In genomic region chr8:85027922-85028321, GRCm38 (mm10) we compare ENCODE assay signal across 9 mouse cellular contexts. TPM values are rescaled to one million over a fixed set of nuclear protein-coding genes. Genes with fewer than 3 reads are reported as not detected.
A peak's percentile ranks its signal among the peaks of the same experiment; 100 is the strongest.
DNase-seq lines count a peak whose midpoint lies in the region; ATAC-seq and TF ChIP-seq lines count a peak whose summit lies in the region.
"Had no signal": no experiment of that assay in that cellular context is flagged by ENCODE, and none has a peak within 500 bp of the region (broad histone marks: within the 10 kb centered on the region; RNA-seq: fewer than 3 reads in every experiment).

No protein-coding gene starts in this region.

- no peaks in the 10 kb centered on the region for H3K27me3 ChIP-seq in heart, embryonic 15.5 days
- no peaks in the 10 kb centered on the region for H3K27me3 ChIP-seq in forebrain, embryonic 15.5 days

- no peak overlapping the region for H3K27ac ChIP-seq in heart, embryonic 15.5 days
- no peak overlapping the region for H3K27ac ChIP-seq in ES-E14 (ENCODE audit: insufficient read depth, low read depth, low read length, poor library complexity, severe bottlenecking)
- peak overlapping the region; percentile 84; the same call in 1 of the 2 replicates for H3K27ac ChIP-seq in forebrain, embryonic 15.5 days (replicated peaks)
- no peak overlapping the region for H3K27ac ChIP-seq in macrophage

- H3K9me3 ChIP-seq in heart, embryonic 15.5 days (replicated peaks) = no peaks in the 10 kb centered on the region
- no peaks in the 10 kb centered on the region for H3K9me3 ChIP-seq in ES-E14 (ENCODE audit: control insufficient read depth, insufficient read depth, low read depth, low read length)
- H3K9me3 ChIP-seq in forebrain, embryonic 15.5 days = no peaks in the 10 kb centered on the region

- ATAC-seq in heart, embryonic 15.5 days (replicated peaks; ENCODE audit: insufficient number of reproducible peaks, insufficient read depth, low FRiP score, low read depth) = no peak
- no peak for ATAC-seq in forebrain, embryonic 15.5 days (replicated peaks)
- ATAC-seq in monocyte, adult 5-6 weeks (replicated peaks; ENCODE audit: insufficient number of reproducible peaks, low FRiP score, low TSS enrichment, poor library complexity, severe bottlenecking) = no peak

- in situ Hi-C loops in ES-E14 (cut with MboI; ENCODE audit: low sequenced_read_pairs in 2 of 2, unreplicated experiment in 2 of 2) = no loop called here

- WGBS in heart, embryonic 15.5 days = 20% methylated on average over 2 of the region's 2 CpGs
- WGBS in forebrain, embryonic 15.5 days = 24% methylated on average over 2 of the region's 2 CpGs
- 31% methylated on average over 2 of the region's 2 CpGs for WGBS in macrophage (ENCODE audit: missing documents)

- peaks cover 41% of the 10 kb centered on the region for H3K4me1 ChIP-seq in heart, embryonic 15.5 days (replicated peaks)
- peaks cover 3 to 13% of the 10 kb centered on the region in 2 experiments for H3K4me1 ChIP-seq in ES-E14 (ENCODE audit: control insufficient read depth in 2 of 2, insufficient read depth in 2 of 2, low read length in 2 of 2, poor library complexity in 1 of 2)
- peaks cover 44% of the 10 kb centered on the region for H3K4me1 ChIP-seq in forebrain, embryonic 15.5 days

- peak overlapping the region; percentile 87 for H3K4me2 ChIP-seq in heart, embryonic 15.5 days
- peak overlapping the region; percentile 71 for H3K4me2 ChIP-seq in forebrain, embryonic 15.5 days (replicated peaks)

- H3K4me3 ChIP-seq in heart, embryonic 15.5 days = peak overlapping the region; percentile 77
- peak overlapping the region; percentile 88 to 97 for H3K4me3 ChIP-seq in ES-E14 (ENCODE audit: insufficient read depth in 1 of 2, low read depth in 1 of 2, low read length in 2 of 2, poor library complexity in 1 of 2, severe bottlenecking in 1 of 2)
- H3K4me3 ChIP-seq in forebrain, embryonic 15.5 days = peak overlapping the region; percentile 92
- H3K4me3 ChIP-seq in macrophage (ENCODE audit: inconsistent target) = peak overlapping the region; percentile 97

- peak overlapping the region; percentile 95 for H3K9ac ChIP-seq in heart, embryonic 15.5 days
- H3K9ac ChIP-seq in ES-E14 (ENCODE audit: insufficient read depth, low read depth, low read length, poor library complexity, severe bottlenecking) = no peak overlapping the region; the same call in 1 of the 2 replicates
- peak overlapping the region; percentile 99 for H3K9ac ChIP-seq in forebrain, embryonic 15.5 days (replicated peaks)

- peaks cover 80% of the 10 kb centered on the region for H3K79me2 ChIP-seq in macrophage (ENCODE audit: inconsistent target)

- DNase-seq in heart, postnatal 25 days (ENCODE audit: low spot score) = no peak
- no peak for DNase-seq in ES-E14 (ENCODE audit: low read depth, low spot score)
- DNase-seq in urinary bladder, adult 18-20 months (ENCODE audit: low spot score in 2 of 2) = no peak
- DNase-seq in embryo, embryonic 10 days (ENCODE audit: low spot score) = no peak

- peaks cover 46% of the 10 kb centered on the region for H3K36me3 ChIP-seq in heart, embryonic 15.5 days
- H3K36me3 ChIP-seq in ES-E14 (ENCODE audit: control insufficient read depth, insufficient read depth, low read length, poor library complexity, severe bottlenecking) = peaks cover 37% of the 10 kb centered on the region
- H3K36me3 ChIP-seq in forebrain, embryonic 15.5 days = peaks cover 42% of the 10 kb centered on the region
- peaks cover 39% of the 10 kb centered on the region for H3K36me3 ChIP-seq in macrophage (ENCODE audit: inconsistent target)

- intact Hi-C loops in heart, postnatal 25 days (cut with DNase I) = no loop called here

TF ChIP-seq in ES-E14, 5 proteins besides CTCF, POLR2A, EP300 and RAD21:
- no peak for TF ChIP-seq HCFC1 (IDR thresholded peaks at IDR 0.05; ENCODE audit: borderline replicate concordance, insufficient read depth, low read length)
- TF ChIP-seq ZC3H11A (IDR thresholded peaks at IDR 0.05; ENCODE audit: borderline replicate concordance, low read depth, low read length) = no peak
- no peak for TF ChIP-seq ZNF384 (IDR thresholded peaks at IDR 0.05; ENCODE audit: low read depth, low read length)
- TF ChIP-seq CHD2 (IDR thresholded peaks at IDR 0.05; ENCODE audit: low read depth, low read length) = no peak
- no peak for TF ChIP-seq MAFK (IDR thresholded peaks at IDR 0.05; ENCODE audit: insufficient read depth, low read depth, low read length)

RNA-seq across cellular contexts. Expression of gene Trir, which starts 1.3 kb away (rescaled TPM):
- 68.4 and 77.2 TPM in 2 replicates for polyA plus RNA-seq in heart, embryonic 15.5 days (2015; fragmentation: Nextera tagmentation; extraction: Ambion mirVana)
- 10 to 100 TPM; 82.7 to 88.7 TPM for total RNA-seq in heart, postnatal 25 days (2021)
- 161 and 181 TPM in 2 replicates for total RNA-seq in ES-E14 (2012; rRNA removed)
- 141 and 150 TPM in 2 replicates for polyA plus RNA-seq in forebrain, embryonic 15.5 days (2015; fragmentation: Nextera tagmentation; extraction: Ambion mirVana)
- total RNA-seq in macrophage (2018; cell fraction: chromatin; rRNA removed) = 10 to 100 TPM; 21.0 to 98.6 (median 60.2) TPM
- total RNA-seq in macrophage (2018; cell fraction: cytosol; rRNA removed) = 100 to 1,000 TPM; 134 to 231 (median 186) TPM
- 100 to 1,000 TPM in 16 of 26 experiments, 10 to 100 TPM in 10; 61.2 to 153 (median 114) TPM for total RNA-seq in macrophage (2018; cell fraction: nucleus; rRNA removed)
- 143 to 170 TPM (median 168 TPM) in 3 replicates for polyA plus RNA-seq in macrophage (2018)
- 260 to 294 TPM (median 276 TPM) in 3 replicates for total RNA-seq in monocyte, adult 5-6 weeks (2017)

RNA-seq across cellular contexts. Expression of gene Asna1, which starts 2.8 kb away (rescaled TPM):
- 97.7 and 106 TPM in 2 replicates for polyA plus RNA-seq in heart, embryonic 15.5 days (2015; fragmentation: Nextera tagmentation; extraction: Ambion mirVana)
- total RNA-seq in heart, postnatal 25 days (2021) = 10 to 100 TPM; 65.0 to 67.4 TPM
- total RNA-seq in ES-E14 (2012; rRNA removed) = 237 and 266 TPM in 2 replicates
- 152 and 154 TPM in 2 replicates for polyA plus RNA-seq in forebrain, embryonic 15.5 days (2015; fragmentation: Nextera tagmentation; extraction: Ambion mirVana)
- 10 to 100 TPM in 25 of 26 experiments, 1 to 10 TPM in 1; 8.4 to 50.7 (median 25.6) TPM for total RNA-seq in macrophage (2018; cell fraction: chromatin; rRNA removed)
- 100 to 1,000 TPM in 19 of 26 experiments, 10 to 100 TPM in 7; 81.4 to 136 (median 111) TPM for total RNA-seq in macrophage (2018; cell fraction: cytosol; rRNA removed)
- 10 to 100 TPM; 19.1 to 59.8 (median 38.6) TPM for total RNA-seq in macrophage (2018; cell fraction: nucleus; rRNA removed)
- 120 to 138 TPM (median 122 TPM) in 3 replicates for polyA plus RNA-seq in macrophage (2018)
- total RNA-seq in monocyte, adult 5-6 weeks (2017) = 24.0 to 47.3 TPM (median 36.2 TPM) in 3 replicates

RNA-seq across cellular contexts. Expression of gene Tnpo2, which starts 8.8 kb away (rescaled TPM):
- polyA plus RNA-seq in heart, embryonic 15.5 days (2015; fragmentation: Nextera tagmentation; extraction: Ambion mirVana) = 17.7 and 22.8 TPM in 2 replicates
- total RNA-seq in heart, postnatal 25 days (2021) = 10 to 100 TPM; 28.0 to 28.7 TPM
- total RNA-seq in ES-E14 (2012; rRNA removed) = 88.4 and 101 TPM in 2 replicates
- 57.9 and 64.1 TPM in 2 replicates for polyA plus RNA-seq in forebrain, embryonic 15.5 days (2015; fragmentation: Nextera tagmentation; extraction: Ambion mirVana)
- total RNA-seq in macrophage (2018; cell fraction: chromatin; rRNA removed) = 100 to 1,000 TPM in 8 of 26 experiments, 10 to 100 TPM in 18; 25.6 to 142 (median 84.3) TPM
- 10 to 100 TPM; 17.2 to 33.6 (median 27.7) TPM for total RNA-seq in macrophage (2018; cell fraction: cytosol; rRNA removed)
- total RNA-seq in macrophage (2018; cell fraction: nucleus; rRNA removed) = 100 to 1,000 TPM in 1 of 26 experiments, 10 to 100 TPM in 25; 23.2 to 100 (median 45.1) TPM
- polyA plus RNA-seq in macrophage (2018) = 14.1 to 30.6 TPM (median 26.6 TPM) in 3 replicates
- total RNA-seq in monocyte, adult 5-6 weeks (2017) = 12.0 to 27.9 TPM (median 18.3 TPM) in 3 replicates

RNA-seq across cellular contexts. Expression of gene Best2, which starts 13.6 kb away (rescaled TPM):
- not detected in 2 replicates for polyA plus RNA-seq in heart, embryonic 15.5 days (2015; fragmentation: Nextera tagmentation; extraction: Ambion mirVana)
- not detected for total RNA-seq in heart, postnatal 25 days (2021)
- total RNA-seq in ES-E14 (2012; rRNA removed) = 0.22 and 0.48 TPM in 2 replicates
- not detected in 2 replicates for polyA plus RNA-seq in forebrain, embryonic 15.5 days (2015; fragmentation: Nextera tagmentation; extraction: Ambion mirVana)
- total RNA-seq in macrophage (2018; cell fraction: chromatin; rRNA removed) = not detected
- total RNA-seq in macrophage (2018; cell fraction: cytosol; rRNA removed) = not detected
- total RNA-seq in macrophage (2018; cell fraction: nucleus; rRNA removed) = not detected
- not detected in 3 replicates for polyA plus RNA-seq in macrophage (2018)
- total RNA-seq in monocyte, adult 5-6 weeks (2017) = not detected in 3 replicates
- total RNA-seq: left cerebral cortex, postnatal 14 days had no signal

RNA-seq across cellular contexts. Expression of gene Fbxw9, which starts 31.9 kb away (rescaled TPM):
- polyA plus RNA-seq in heart, embryonic 15.5 days (2015; fragmentation: Nextera tagmentation; extraction: Ambion mirVana) = 15.4 and 22.2 TPM in 2 replicates
- total RNA-seq in heart, postnatal 25 days (2021) = 1 to 10 TPM; 3.5 to 4.6 TPM
- total RNA-seq in ES-E14 (2012; rRNA removed) = 49.3 and 86.0 TPM in 2 replicates
- 63.0 and 67.1 TPM in 2 replicates for polyA plus RNA-seq in forebrain, embryonic 15.5 days (2015; fragmentation: Nextera tagmentation; extraction: Ambion mirVana)
- 10 to 100 TPM; 13.3 to 54.3 (median 32.7) TPM for total RNA-seq in macrophage (2018; cell fraction: chromatin; rRNA removed)
- 10 to 100 TPM in 8 of 26 experiments, 1 to 10 TPM in 18; 6.3 to 13.1 (median 9.0) TPM for total RNA-seq in macrophage (2018; cell fraction: cytosol; rRNA removed)
- total RNA-seq in macrophage (2018; cell fraction: nucleus; rRNA removed) = 10 to 100 TPM in 24 of 26 experiments, 1 to 10 TPM in 2; 7.4 to 35.2 (median 18.6) TPM
- polyA plus RNA-seq in macrophage (2018) = 4.8 to 12.5 TPM (median 8.4 TPM) in 3 replicates
- total RNA-seq in monocyte, adult 5-6 weeks (2017) = 2.6 to 3.6 TPM (median 3.0 TPM) in 3 replicates
